Mouse (Mus musculus): Measurements from ENCODE around the gene Pdgfb. TPM values are rescaled to one million over a fixed set of nuclear protein-coding genes. Genes with fewer than 3 reads are reported as not detected.
A peak's percentile ranks its signal among the peaks of the same experiment; 100 is the strongest.

The Pdgfb gene
- polyA plus RNA-seq, 1 experiment from 2014 or later = 1.7 TPM

DNA sequence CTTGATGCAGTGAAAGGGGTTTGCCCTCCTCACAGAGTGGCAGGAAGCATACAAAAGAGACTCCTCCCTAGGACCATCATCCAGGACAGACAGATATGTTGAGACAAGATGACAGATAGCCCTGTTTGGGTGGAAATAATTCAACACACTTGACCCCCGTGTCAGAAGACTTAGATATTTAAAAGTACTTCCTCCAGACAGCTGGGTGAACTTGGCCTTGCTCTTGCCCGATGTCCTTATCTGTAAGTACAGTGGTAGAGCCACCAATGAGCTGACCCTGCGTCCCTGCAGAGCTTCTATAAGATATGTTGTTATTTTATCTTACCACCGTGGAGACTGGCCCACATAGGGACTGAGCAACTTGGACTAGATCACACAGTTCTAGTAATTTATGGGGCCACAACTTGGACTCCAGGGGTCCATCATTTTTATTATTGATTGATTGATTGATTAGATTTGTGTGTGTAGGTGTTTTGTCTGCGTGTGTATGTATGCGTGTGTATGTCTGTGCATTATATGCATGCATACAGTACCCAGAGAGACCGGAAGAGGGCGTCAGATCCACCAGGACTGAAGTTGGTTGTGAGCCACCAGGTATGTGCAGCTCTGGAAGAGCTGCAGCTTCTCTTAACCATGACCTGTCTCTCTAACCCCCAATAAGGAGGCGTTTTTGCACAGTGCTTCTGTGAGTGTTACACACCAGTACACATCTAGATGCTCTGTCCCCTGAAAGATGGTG is 2.0 kb upstream of the Pdgfb start:
- peaks cover 46% of the 10 kb centered on the region for H3K27me3 ChIP-seq (replicated peaks)
- no peak overlapping the region for H3K4me2 ChIP-seq
- no peak overlapping the region for H3K27ac ChIP-seq (ENCODE audit: poor library complexity, severe bottlenecking)
- ATAC-seq (ENCODE audit: insufficient number of reproducible peaks, low FRiP score) = no peak
- peaks cover 30% of the 10 kb centered on the region for H3K4me1 ChIP-seq (replicated peaks)
- 65% methylated on average over 9 of the region's 9 CpGs for WGBS
- H3K9me3 ChIP-seq (replicated peaks) = no peaks in the 10 kb centered on the region
- no peaks in the 10 kb centered on the region for H3K36me3 ChIP-seq
- no peak overlapping the region for H3K9ac ChIP-seq
- H3K4me3 ChIP-seq = no peak overlapping the region

DNA sequence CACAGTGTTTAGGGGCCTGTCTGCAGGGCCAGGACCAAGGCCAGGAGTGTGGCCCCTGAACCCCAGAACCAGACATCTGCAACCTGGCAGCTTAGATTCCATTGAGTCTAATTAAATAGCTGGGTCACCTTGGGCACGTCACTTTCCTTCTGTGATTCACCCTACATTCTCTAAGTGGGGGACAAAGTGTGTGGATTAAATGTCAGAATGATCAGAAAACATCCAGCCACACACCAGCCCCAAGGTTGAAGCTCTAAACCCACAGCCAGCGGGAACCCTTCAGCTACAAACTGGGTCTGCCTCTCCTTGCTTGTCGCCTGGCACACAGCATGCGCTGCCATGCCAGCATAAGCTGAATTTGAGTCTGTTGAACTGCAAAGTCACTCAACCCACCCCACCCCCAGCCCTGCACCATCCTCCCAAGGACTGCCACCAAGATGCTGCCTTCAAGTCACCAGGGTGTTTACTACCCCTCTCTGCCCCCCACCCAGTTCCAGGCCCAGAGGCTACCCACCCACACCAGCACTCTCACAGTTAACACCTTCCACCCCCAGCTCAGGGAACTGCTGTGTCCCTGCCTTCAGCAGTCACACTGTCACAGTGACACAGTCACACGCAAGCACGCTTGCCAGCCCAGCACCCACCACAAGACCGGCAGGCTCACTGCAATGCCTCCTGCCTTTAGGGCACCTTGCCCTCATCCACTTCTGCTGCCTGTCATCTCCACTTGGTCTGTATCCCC is 605 bp upstream of the Pdgfb start:
- H3K4me1 ChIP-seq (replicated peaks) = peaks cover 33% of the 10 kb centered on the region
- ATAC-seq (ENCODE audit: insufficient number of reproducible peaks, low FRiP score) = no peak
- no peaks in the 10 kb centered on the region for H3K36me3 ChIP-seq
- peak overlapping the region; percentile 63 for H3K4me3 ChIP-seq
- no peak overlapping the region for H3K27ac ChIP-seq (ENCODE audit: poor library complexity, severe bottlenecking)
- peaks cover 59% of the 10 kb centered on the region for H3K27me3 ChIP-seq (replicated peaks)
- peak overlapping the region; percentile 81; the same call in 1 of the 2 replicates for H3K9ac ChIP-seq
- 57% methylated on average over 7 of the region's 7 CpGs for WGBS
- H3K9me3 ChIP-seq (replicated peaks) = no peaks in the 10 kb centered on the region
- H3K4me2 ChIP-seq = peak overlapping the region; percentile 98

DNA sequence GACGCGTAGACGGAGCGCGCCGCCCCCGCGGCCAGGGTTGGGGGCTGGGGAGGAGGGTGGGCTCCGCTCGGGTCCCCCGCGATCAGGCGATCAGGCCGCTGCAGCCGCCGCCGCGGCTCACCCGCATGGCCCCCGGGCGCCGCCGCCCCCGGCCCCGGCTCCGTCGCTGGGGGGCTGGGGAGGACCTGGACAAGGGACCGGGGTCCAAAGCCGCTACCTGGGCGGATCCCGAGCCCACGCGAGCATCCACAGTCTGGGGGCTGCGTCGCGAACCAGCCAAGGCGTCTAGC is 801 bp downstream of the Pdgfb start:
- peaks cover 69% of the 10 kb centered on the region for H3K27me3 ChIP-seq (replicated peaks)
- H3K27ac ChIP-seq (ENCODE audit: poor library complexity, severe bottlenecking) = no peak overlapping the region
- H3K9me3 ChIP-seq (replicated peaks) = no peaks in the 10 kb centered on the region
- no peaks in the 10 kb centered on the region for H3K36me3 ChIP-seq
- peak overlapping the region; percentile 81 for H3K9ac ChIP-seq
- H3K4me2 ChIP-seq = peak overlapping the region; percentile 98
- 0% methylated on average over 37 of the region's 37 CpGs for WGBS
- peak overlapping the region; percentile 63 for H3K4me3 ChIP-seq
- no peak for ATAC-seq (ENCODE audit: insufficient number of reproducible peaks, low FRiP score)
- peaks cover 39% of the 10 kb centered on the region for H3K4me1 ChIP-seq (replicated peaks)

DNA sequence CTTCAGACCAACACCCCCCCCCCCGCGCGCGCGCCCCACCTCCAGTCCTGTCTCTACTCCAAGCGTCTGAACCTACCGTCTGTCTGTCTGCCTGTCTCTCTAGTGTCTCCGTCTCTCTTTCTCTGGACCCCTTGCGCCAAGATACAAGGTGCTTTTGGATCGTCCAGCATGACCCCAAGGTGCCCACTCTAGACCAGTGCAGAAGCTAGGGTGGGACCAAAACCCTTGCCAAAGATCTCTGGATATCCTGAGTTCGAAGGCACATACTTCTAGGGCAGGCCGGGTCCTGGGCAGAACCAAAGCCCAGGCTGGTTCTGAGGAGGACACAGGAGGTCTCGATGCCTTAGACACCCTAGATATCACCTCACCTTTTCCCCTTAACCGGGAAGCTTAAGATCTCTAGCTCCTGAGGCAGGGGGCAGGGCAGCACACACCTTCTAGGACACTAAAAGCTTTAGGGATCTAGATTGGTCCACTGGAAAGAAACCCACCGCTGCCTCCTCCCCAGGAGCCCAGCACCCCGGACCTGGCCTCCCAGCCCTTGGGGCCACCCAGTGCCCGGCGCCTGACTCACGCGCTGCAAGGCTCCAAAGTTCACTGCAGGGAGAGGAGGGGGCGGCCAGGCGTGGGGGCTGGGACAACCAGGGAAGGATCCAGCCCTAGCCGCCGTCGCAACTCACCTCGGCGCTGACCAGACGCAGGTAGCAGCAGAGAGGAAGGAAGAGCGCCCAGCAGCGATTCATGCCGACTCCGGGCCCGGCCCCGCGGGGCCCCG is 1.3 kb downstream of the Pdgfb start:
- Histone ChIP-seq H3K27me3 (replicated peaks) (peaks cover 71% of the 10 kb centered on the region), H3K4me3 (peak overlapping the region; percentile 63), H3K27ac (ENCODE audit: poor library complexity, severe bottlenecking) (no peak overlapping the region), H3K9ac (peak overlapping the region; percentile 81), H3K4me1 (replicated peaks) (peaks cover 39% of the 10 kb centered on the region), H3K4me2 (peak overlapping the region; percentile 98), H3K36me3 (no peaks in the 10 kb centered on the region), H3K9me3 (replicated peaks) (no peaks in the 10 kb centered on the region)
- no peak; the same call in 1 of the 2 replicates for ATAC-seq (ENCODE audit: insufficient number of reproducible peaks, low FRiP score)
- 2% methylated on average over 36 of the region's 36 CpGs for WGBS

DNA sequence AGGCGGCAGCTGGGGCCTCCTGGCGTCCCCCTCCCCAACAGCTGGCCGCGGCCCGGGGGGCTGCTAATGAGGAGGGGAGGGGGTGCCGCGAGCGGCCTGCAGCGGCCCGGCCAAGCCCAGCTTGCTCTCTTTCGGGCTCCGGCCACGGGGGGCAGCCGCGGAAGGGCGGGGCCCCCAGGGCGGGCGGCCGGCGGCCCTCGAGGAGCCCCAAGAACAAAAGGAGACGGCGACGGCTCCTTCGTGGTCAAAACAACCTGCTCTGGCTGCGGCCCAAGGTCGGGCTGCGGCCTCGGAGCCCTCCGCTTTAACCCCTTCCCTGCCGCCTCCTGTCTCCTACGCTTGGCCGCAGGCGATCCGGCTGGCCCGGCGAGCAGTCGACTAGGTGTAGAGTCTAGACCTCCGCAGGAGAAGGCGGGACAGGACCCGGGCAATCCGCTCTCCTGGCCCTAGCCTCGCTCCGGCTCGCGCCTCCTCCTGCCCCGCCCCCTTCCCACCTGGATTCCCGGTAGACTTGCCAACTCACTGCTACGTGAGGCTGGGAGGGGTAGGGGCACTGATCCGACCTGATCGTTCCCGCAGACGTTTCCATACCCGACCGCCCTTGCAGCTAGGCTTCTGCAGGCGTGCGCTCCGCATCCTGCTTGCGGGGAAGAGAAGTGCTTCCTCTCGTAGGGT is 2.1 kb downstream of the Pdgfb start:
- Histone ChIP-seq H3K4me2 (peak overlapping the region; percentile 98), H3K9ac (peak overlapping the region; percentile 81), H3K27ac (ENCODE audit: poor library complexity, severe bottlenecking) (no peak overlapping the region), H3K36me3 (no peaks in the 10 kb centered on the region), H3K4me1 (replicated peaks) (peaks cover 39% of the 10 kb centered on the region), H3K9me3 (replicated peaks) (no peaks in the 10 kb centered on the region), H3K27me3 (replicated peaks) (peaks cover 76% of the 10 kb centered on the region), H3K4me3 (peak overlapping the region; percentile 63)
- ATAC-seq (ENCODE audit: insufficient number of reproducible peaks, low FRiP score) = peak; percentile 34; the same call in 1 of the 2 replicates
- WGBS = under 1% methylated on average over 59 of the region's 60 CpGs

- H3K4me1 ChIP-seq (replicated peaks) = peaks cover 39% of the 10 kb centered on the region
- no peaks in the 10 kb centered on the region for H3K36me3 ChIP-seq
- H3K4me2 ChIP-seq = peak overlapping the region; percentile 98
- WGBS = 2% methylated on average over 53 of the region's 56 CpGs
- peak; percentile 16; the same call in 1 of the 2 replicates for ATAC-seq (ENCODE audit: insufficient number of reproducible peaks, low FRiP score)
- H3K9ac ChIP-seq = peak overlapping the region; percentile 81
- H3K27ac ChIP-seq (ENCODE audit: poor library complexity, severe bottlenecking) = no peak overlapping the region
- H3K9me3 ChIP-seq (replicated peaks) = no peaks in the 10 kb centered on the region
- peak overlapping the region; percentile 63 for H3K4me3 ChIP-seq
- peaks cover 76% of the 10 kb centered on the region for H3K27me3 ChIP-seq (replicated peaks)
Observed at GRCm38 (mm10) chr15:80011778-80012526, 2.8 kb downstream of the Pdgfb start.

DNA sequence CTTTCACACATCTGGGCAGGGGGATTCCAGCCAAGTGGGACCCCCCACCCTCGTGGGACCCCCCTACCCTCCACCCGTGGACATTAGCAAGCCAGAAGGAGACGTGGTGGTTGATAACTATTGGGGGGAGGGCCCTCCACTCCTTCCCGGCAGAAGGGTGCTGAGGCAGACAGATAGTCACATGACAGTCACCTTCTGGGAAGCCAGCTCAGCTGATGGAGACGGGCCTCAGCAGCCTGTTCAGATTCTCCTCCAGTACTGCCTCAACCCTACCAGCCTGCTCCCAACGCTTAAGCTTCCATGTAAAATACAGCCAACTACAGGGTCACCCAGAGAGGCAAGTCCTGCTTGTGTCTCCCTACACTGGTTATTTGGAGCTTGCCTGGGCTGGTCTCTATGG is 3.6 kb downstream of the Pdgfb start:
- no peak for ATAC-seq (ENCODE audit: insufficient number of reproducible peaks, low FRiP score)

DNA sequence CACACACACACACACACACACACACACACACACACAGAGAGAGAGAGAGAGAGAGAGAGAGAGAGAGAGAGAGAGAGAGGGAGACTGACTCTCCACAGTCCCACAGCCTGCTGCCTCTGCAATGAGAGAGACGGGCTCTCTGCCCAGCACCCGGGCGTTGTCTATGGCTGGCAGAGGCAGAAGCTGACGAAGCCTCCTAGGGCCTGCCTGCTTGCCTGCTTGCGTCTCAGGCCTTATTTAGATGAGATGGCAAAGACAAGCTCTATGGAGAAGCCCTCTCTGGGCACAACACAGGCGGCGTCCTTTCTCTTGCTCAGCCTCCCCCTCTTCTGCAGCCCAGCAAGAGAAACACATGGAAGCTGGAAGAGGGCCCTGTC is 4.6 kb downstream of the Pdgfb start:
- ATAC-seq (ENCODE audit: insufficient number of reproducible peaks, low FRiP score) = no peak
- no peaks in the 10 kb centered on the region for H3K36me3 ChIP-seq
- H3K4me1 ChIP-seq (replicated peaks) = peaks cover 55% of the 10 kb centered on the region
- peaks cover 62% of the 10 kb centered on the region for H3K27me3 ChIP-seq (replicated peaks)
- no peaks in the 10 kb centered on the region for H3K9me3 ChIP-seq (replicated peaks)
- no peak overlapping the region for H3K27ac ChIP-seq (ENCODE audit: poor library complexity, severe bottlenecking)
- no peak overlapping the region for H3K9ac ChIP-seq
- 46% methylated on average over 7 of the region's 7 CpGs for WGBS
- no peak overlapping the region for H3K4me2 ChIP-seq
- H3K4me3 ChIP-seq = no peak overlapping the region

More for the DNA sequence above, 3.6 kb downstream of the Pdgfb start:
- Histone ChIP-seq H3K36me3 (no peaks in the 10 kb centered on the region), H3K4me3 (no peak overlapping the region), H3K27me3 (replicated peaks) (peaks cover 72% of the 10 kb centered on the region), H3K4me1 (replicated peaks) (peaks cover 45% of the 10 kb centered on the region), H3K4me2 (peak overlapping the region; percentile 98; the same call in 1 of the 2 replicates), H3K9me3 (replicated peaks) (no peaks in the 10 kb centered on the region), H3K9ac (no peak overlapping the region), H3K27ac (ENCODE audit: poor library complexity, severe bottlenecking) (no peak overlapping the region)
- 31% methylated on average over 6 of the region's 6 CpGs for WGBS

GRCm38 (mm10) chr15:80009421-80010181 is 5.2 kb downstream of the Pdgfb start:
- H3K4me1 ChIP-seq (replicated peaks) = peaks cover 56% of the 10 kb centered on the region
- peaks cover 56% of the 10 kb centered on the region for H3K27me3 ChIP-seq (replicated peaks)
- H3K4me2 ChIP-seq = no peak overlapping the region

GRCm38 (mm10) chr15:80008461-80008860 is 6.3 kb downstream of the Pdgfb start:
- H3K4me1 ChIP-seq (replicated peaks) = peaks cover 60% of the 10 kb centered on the region
- peaks cover 46% of the 10 kb centered on the region for H3K27me3 ChIP-seq (replicated peaks)
- no peak overlapping the region for H3K4me3 ChIP-seq
- WGBS = 83% methylated on average over 6 of the region's 6 CpGs
- no peaks in the 10 kb centered on the region for H3K9me3 ChIP-seq (replicated peaks)
- H3K4me2 ChIP-seq = no peak overlapping the region
- H3K27ac ChIP-seq (ENCODE audit: poor library complexity, severe bottlenecking) = no peak overlapping the region
- no peaks in the 10 kb centered on the region for H3K36me3 ChIP-seq
- H3K9ac ChIP-seq = no peak overlapping the region
- ATAC-seq (ENCODE audit: insufficient number of reproducible peaks, low FRiP score) = no peak

More at GRCm38 (mm10) chr15:80009421-80010181, 5.2 kb downstream of the Pdgfb start:
- Histone ChIP-seq H3K36me3 (no peaks in the 10 kb centered on the region), H3K27ac (ENCODE audit: poor library complexity, severe bottlenecking) (no peak overlapping the region), H3K9ac (no peak overlapping the region), H3K4me3 (no peak overlapping the region), H3K9me3 (replicated peaks) (no peaks in the 10 kb centered on the region)
- ATAC-seq (ENCODE audit: insufficient number of reproducible peaks, low FRiP score) = no peak
- 44% methylated on average over 10 of the region's 12 CpGs for WGBS
